Mouse (Mus musculus): ENCODE results near the gene Zfp865. TPM values are rescaled to one million over a fixed set of nuclear protein-coding genes. Genes with fewer than 3 reads are reported as not detected.
"Not testable (repeated sequence)": the region's sequence is repeated elsewhere in the genome, so short reads cannot be mapped to it uniquely, and the experiment has no call there.

Zfp865 gene
- polyA plus RNA-seq, 1 experiment: 18.3 TPM

GRCm38 (mm10) chr7:5017352-5017751 is 2.8 kb upstream of the Zfp865 start:
- Histone ChIP-seq H3K4me3 (ENCODE audit: control insufficient read depth, low read depth, low read length) (no peak overlapping the region), H3K27ac (ENCODE audit: control insufficient read depth, insufficient read depth, low read depth, low read length) (no peak overlapping the region)
- TF ChIP-seq CTCF (IDR thresholded peaks at IDR 0.05; ENCODE audit: control insufficient read depth, insufficient read depth, insufficient replicate concordance, low read depth, low read length) (no peak), POLR2A (IDR thresholded peaks at IDR 0.05; ENCODE audit: control insufficient read depth, low read depth, low read length) (no peak)

GRCm38 (mm10) chr7:5017931-5018330 is 2.2 kb upstream of the Zfp865 start:
- H3K36me3 ChIP-seq (ENCODE audit: control insufficient read depth, insufficient read depth, low read length): peaks cover 1% of the 10 kb centered on the region; the same call in 1 of the 2 replicates
- no peak overlapping the region for H3K4me3 ChIP-seq (ENCODE audit: control insufficient read depth, low read depth, low read length)
- H3K27me3 ChIP-seq (ENCODE audit: control insufficient read depth, insufficient read depth, low read length): no peaks in the 10 kb centered on the region
- TF ChIP-seq POLR2A (IDR thresholded peaks at IDR 0.05; ENCODE audit: control insufficient read depth, low read depth, low read length) (no peak), CTCF (IDR thresholded peaks at IDR 0.05; ENCODE audit: control insufficient read depth, insufficient read depth, insufficient replicate concordance, low read depth, low read length) (no peak)
- H3K27ac ChIP-seq (ENCODE audit: control insufficient read depth, insufficient read depth, low read depth, low read length): no peak overlapping the region
- H3K4me1 ChIP-seq (ENCODE audit: control insufficient read depth, insufficient read depth, low read length): peaks cover 4% of the 10 kb centered on the region

More at GRCm38 (mm10) chr7:5017352-5017751, 2.8 kb upstream of the Zfp865 start:
- Histone ChIP-seq H3K36me3 (ENCODE audit: control insufficient read depth, insufficient read depth, low read length) (peaks cover 1% of the 10 kb centered on the region; the same call in 1 of the 2 replicates), H3K27me3 (ENCODE audit: control insufficient read depth, insufficient read depth, low read length) (no peaks in the 10 kb centered on the region), H3K4me1 (ENCODE audit: control insufficient read depth, insufficient read depth, low read length) (peaks cover 4% of the 10 kb centered on the region)

- H3K4me1 ChIP-seq (ENCODE audit: control insufficient read depth, insufficient read depth, low read length); H3K36me3 ChIP-seq (ENCODE audit: control insufficient read depth, insufficient read depth, low read length); H3K27ac ChIP-seq (ENCODE audit: control insufficient read depth, insufficient read depth, low read depth, low read length); H3K27me3 ChIP-seq (ENCODE audit: control insufficient read depth, insufficient read depth, low read length): not testable (repeated sequence)
- H3K4me3 ChIP-seq (ENCODE audit: control insufficient read depth, low read depth, low read length): peak overlapping the region; percentile 88
Measured at GRCm38 (mm10) chr7:5019576-5019975, 600 bp upstream of the Zfp865 start.

- peak overlapping the region; percentile 85 for H3K27ac ChIP-seq (ENCODE audit: control insufficient read depth, insufficient read depth, low read depth, low read length)
- H3K4me3 ChIP-seq (ENCODE audit: control insufficient read depth, low read depth, low read length): peak overlapping the region; percentile 88
- H3K27me3 ChIP-seq (ENCODE audit: control insufficient read depth, insufficient read depth, low read length): no peaks in the 10 kb centered on the region
- peaks cover 1% of the 10 kb centered on the region; the same call in 1 of the 2 replicates for H3K36me3 ChIP-seq (ENCODE audit: control insufficient read depth, insufficient read depth, low read length)
- H3K4me1 ChIP-seq (ENCODE audit: control insufficient read depth, insufficient read depth, low read length): peaks cover 2% of the 10 kb centered on the region
- no peak for TF ChIP-seq POLR2A (IDR thresholded peaks at IDR 0.05; ENCODE audit: control insufficient read depth, low read depth, low read length)
- TF ChIP-seq CTCF (IDR thresholded peaks at IDR 0.05; ENCODE audit: control insufficient read depth, insufficient read depth, insufficient replicate concordance, low read depth, low read length): no peak
Measured at GRCm38 (mm10) chr7:5020685-5021084, 509 bp downstream of the Zfp865 start.

- Histone ChIP-seq H3K4me3 (ENCODE audit: control insufficient read depth, low read depth, low read length) (peak overlapping the region; percentile 88), H3K27me3 (ENCODE audit: control insufficient read depth, insufficient read depth, low read length) (no peaks in the 10 kb centered on the region), H3K36me3 (ENCODE audit: control insufficient read depth, insufficient read depth, low read length) (peaks cover 1% of the 10 kb centered on the region; the same call in 1 of the 2 replicates), H3K27ac (ENCODE audit: control insufficient read depth, insufficient read depth, low read depth, low read length) (no peak overlapping the region), H3K4me1 (ENCODE audit: control insufficient read depth, insufficient read depth, low read length) (no peaks in the 10 kb centered on the region; the same call in none of the 2 replicates)
- no peak for TF ChIP-seq POLR2A (IDR thresholded peaks at IDR 0.05; ENCODE audit: control insufficient read depth, low read depth, low read length)
- TF ChIP-seq CTCF (IDR thresholded peaks at IDR 0.05; ENCODE audit: control insufficient read depth, insufficient read depth, insufficient replicate concordance, low read depth, low read length): no peak
Measured at GRCm38 (mm10) chr7:5021197-5021596, 1.0 kb downstream of the Zfp865 start.

- Histone ChIP-seq H3K27ac (ENCODE audit: control insufficient read depth, insufficient read depth, low read depth, low read length) (no peak overlapping the region), H3K4me1 (ENCODE audit: control insufficient read depth, insufficient read depth, low read length) (peaks cover 17% of the 10 kb centered on the region), H3K36me3 (ENCODE audit: control insufficient read depth, insufficient read depth, low read length) (no peaks in the 10 kb centered on the region), H3K4me3 (ENCODE audit: control insufficient read depth, low read depth, low read length) (no peak overlapping the region), H3K27me3 (ENCODE audit: control insufficient read depth, insufficient read depth, low read length) (no peaks in the 10 kb centered on the region)
- TF ChIP-seq CTCF (IDR thresholded peaks at IDR 0.05; ENCODE audit: control insufficient read depth, insufficient read depth, insufficient replicate concordance, low read depth, low read length): no peak
- no peak for TF ChIP-seq POLR2A (IDR thresholded peaks at IDR 0.05; ENCODE audit: control insufficient read depth, low read depth, low read length)
Measured at GRCm38 (mm10) chr7:5029543-5029942, 9.4 kb downstream of the Zfp865 start.

- no peak for TF ChIP-seq POLR2A (IDR thresholded peaks at IDR 0.05; ENCODE audit: control insufficient read depth, low read depth, low read length)
- Histone ChIP-seq H3K27ac (ENCODE audit: control insufficient read depth, insufficient read depth, low read depth, low read length) (no peak overlapping the region), H3K27me3 (ENCODE audit: control insufficient read depth, insufficient read depth, low read length) (no peaks in the 10 kb centered on the region), H3K4me1 (ENCODE audit: control insufficient read depth, insufficient read depth, low read length) (peaks cover 17% of the 10 kb centered on the region), H3K4me3 (ENCODE audit: control insufficient read depth, low read depth, low read length) (no peak overlapping the region), H3K36me3 (ENCODE audit: control insufficient read depth, insufficient read depth, low read length) (no peaks in the 10 kb centered on the region)
Measured at GRCm38 (mm10) chr7:5029946-5030345, 9.8 kb downstream of the Zfp865 start.
